Mouse (Mus musculus): ENCODE data around the gene Runx1. TPM values are rescaled to one million over a fixed set of nuclear protein-coding genes. Genes with fewer than 3 reads are reported as not detected.

Gene Runx1
- polyA plus RNA-seq, 1 experiment, result 4.3 TPM

DNA sequence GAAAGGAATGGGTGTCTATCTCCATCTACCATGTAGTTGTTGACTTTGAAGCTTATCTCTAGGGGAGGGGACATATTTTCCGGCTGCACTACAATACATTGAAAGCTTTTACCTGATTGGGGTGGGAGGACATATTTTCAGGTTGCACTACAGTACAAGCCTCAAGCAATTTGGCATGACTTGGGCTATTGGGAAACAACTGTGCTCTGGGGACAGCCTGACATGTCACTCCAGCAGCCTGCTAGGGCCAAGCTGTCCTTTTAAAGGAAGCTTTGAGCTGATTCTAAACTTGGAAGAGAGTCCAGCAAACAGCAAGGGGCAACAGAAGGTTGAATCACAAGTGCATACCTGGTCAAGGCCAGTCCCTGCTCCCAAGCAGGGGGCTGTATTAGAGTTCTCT, 270.9 kb downstream of the Runx1 start:
- H3K4me1 ChIP-seq (ENCODE audit: control insufficient read depth), result no peaks in the 10 kb centered on the region
- no peaks in the 10 kb centered on the region for H3K9me3 ChIP-seq (ENCODE audit: control insufficient read depth, low read length)
- H3K4me3 ChIP-seq (replicated peaks), result no peak overlapping the region
- peaks cover 12% of the 10 kb centered on the region for H3K27me3 ChIP-seq (ENCODE audit: control insufficient read depth)
- H3K36me3 ChIP-seq (ENCODE audit: control insufficient read depth), result no peaks in the 10 kb centered on the region
- no peak for TF ChIP-seq GATA1 (IDR thresholded peaks at IDR 0.05; ENCODE audit: low read length)
- no peak for TF ChIP-seq TAL1 (IDR thresholded peaks at IDR 0.05; ENCODE audit: low read length)

DNA sequence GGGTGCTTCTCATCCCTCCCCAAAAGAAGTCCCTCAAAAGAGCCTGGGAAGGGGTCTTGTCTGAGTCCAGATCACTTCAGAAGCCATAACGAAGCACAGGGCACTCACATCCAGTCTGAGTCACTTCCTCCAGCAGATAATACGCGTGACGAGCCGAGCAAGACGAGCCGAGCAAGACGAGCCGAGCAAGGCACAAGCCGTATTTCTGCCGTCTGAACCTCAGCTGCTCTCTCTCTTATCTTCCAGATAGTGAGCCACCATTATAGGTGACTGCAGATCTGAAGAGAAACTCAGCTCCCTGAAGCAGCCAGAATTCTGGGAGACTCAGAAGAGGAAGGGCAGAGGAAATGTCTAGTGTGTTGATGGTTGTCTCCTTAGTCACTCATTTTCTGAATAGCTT, 273.1 kb downstream of the Runx1 start:
- Histone ChIP-seq H3K9me3 (ENCODE audit: control insufficient read depth, low read length) (no peaks in the 10 kb centered on the region), H3K36me3 (ENCODE audit: control insufficient read depth) (no peaks in the 10 kb centered on the region), H3K4me1 (ENCODE audit: control insufficient read depth) (no peaks in the 10 kb centered on the region), H3K4me3 (replicated peaks) (no peak overlapping the region), H3K27me3 (ENCODE audit: control insufficient read depth) (peaks cover 12% of the 10 kb centered on the region)
- TF ChIP-seq TAL1 (IDR thresholded peaks at IDR 0.05; ENCODE audit: low read length) (no peak), GATA1 (IDR thresholded peaks at IDR 0.05; ENCODE audit: low read length) (no peak)

DNA sequence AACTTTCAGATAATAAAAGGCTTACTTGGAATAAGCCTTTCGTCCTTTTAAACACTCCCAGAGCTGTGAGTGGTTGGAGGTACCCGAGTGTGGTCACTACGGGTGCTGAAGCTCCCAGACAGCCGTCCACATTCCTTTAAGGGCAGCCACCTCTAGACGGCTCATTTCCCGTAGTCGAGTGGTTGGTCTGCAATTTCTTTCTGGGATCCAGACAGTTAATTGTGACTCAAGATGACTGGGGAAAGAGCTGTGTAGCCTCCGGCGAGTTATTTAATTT, 273.9 kb downstream of the Runx1 start:
- Histone ChIP-seq H3K4me1 (ENCODE audit: control insufficient read depth) (no peaks in the 10 kb centered on the region), H3K9me3 (ENCODE audit: control insufficient read depth, low read length) (no peaks in the 10 kb centered on the region), H3K4me3 (replicated peaks) (no peak overlapping the region), H3K27me3 (ENCODE audit: control insufficient read depth) (peaks cover 12% of the 10 kb centered on the region), H3K36me3 (ENCODE audit: control insufficient read depth) (no peaks in the 10 kb centered on the region)
- TF ChIP-seq TAL1 (IDR thresholded peaks at IDR 0.05; ENCODE audit: low read length), result no peak
- TF ChIP-seq GATA1 (IDR thresholded peaks at IDR 0.05; ENCODE audit: low read length), result no peak

All from erythroblast, embryonic 14.5 days (primary cell).